Mouse (Mus musculus) liver, embryonic 12.5 days (tissue): ENCODE results near the gene Wbp11. TPM values are rescaled to one million over a fixed set of nuclear protein-coding genes. Genes with fewer than 3 reads are reported as not detected.

ENCODE experiments used
- ATAC-seq: fragments of 200-750 bp; cut with Nextera tagmentation; 2 replicates; pipeline ENCODE4 v1.8.0; 2017; ENCODE audit warnings: moderate number of reproducible peaks, mild to moderate bottlenecking, moderate library complexity
- H3K27ac ChIP-seq: fragments of 300-500 bp; sonication (generic); 2 replicates; pipeline ENCODE4 v1.5.1; 2016; ENCODE audit warnings: mild to moderate bottlenecking
- H3K27me3 ChIP-seq: fragments of 300-500 bp; sonication (generic); replicated peaks from 2 replicates; pipeline ENCODE4 v1.6.1; 2016; ENCODE audit warnings: mild to moderate bottlenecking, moderate library complexity
- H3K36me3 ChIP-seq: fragments of 300-500 bp; sonication (generic); 2 replicates; pipeline ENCODE4 v1.6.1; 2016; ENCODE audit warnings: mild to moderate bottlenecking, moderate library complexity
- H3K4me1 ChIP-seq: fragments of 300-500 bp; sonication (generic); 2 replicates; pipeline ENCODE4 v1.6.1; 2016
- H3K4me2 ChIP-seq: fragments of 300-500 bp; sonication (generic); 2 replicates; pipeline ENCODE4 v1.6.1; 2016; ENCODE audit warnings: mild to moderate bottlenecking, moderate library complexity
- H3K4me3 ChIP-seq: fragments of 300-500 bp; sonication (generic); 2 replicates; pipeline ENCODE4 v1.5.1; 2016; ENCODE audit warnings: mild to moderate bottlenecking, moderate library complexity
- H3K9ac ChIP-seq: fragments of 300-500 bp; sonication (generic); 2 replicates; pipeline ENCODE4 v1.6.1; 2016; ENCODE audit warnings: mild to moderate bottlenecking, moderate library complexity
- H3K9me3 ChIP-seq: fragments of 300-500 bp; sonication (generic); replicated peaks from 2 replicates; pipeline ENCODE4 v1.6.1; 2016; ENCODE audit warnings: mild to moderate bottlenecking, moderate library complexity
- WGBS: fragments of 180-500 bp; shearing (Covaris S2); methylation state at CpG from one replicate; pipeline ENCODE4 v1.1.7; 2016; ENCODE audit not compliant: insufficient replicate concordance; 5-methylcytosine and 5-hydroxymethylcytosine counted together
- polyA plus RNA-seq: library from polyadenylated mRNA; unstranded; fragments of >200 nt; fragmentation: Nextera tagmentation; extraction: Ambion mirVana; gene quantifications from 2 replicates; pipeline ENCODE4 v1.2.1, GENCODE M21; 2016

Wbp11 gene
- 95.0 and 97.3 TPM in 2 replicates for polyA plus RNA-seq

DNA sequence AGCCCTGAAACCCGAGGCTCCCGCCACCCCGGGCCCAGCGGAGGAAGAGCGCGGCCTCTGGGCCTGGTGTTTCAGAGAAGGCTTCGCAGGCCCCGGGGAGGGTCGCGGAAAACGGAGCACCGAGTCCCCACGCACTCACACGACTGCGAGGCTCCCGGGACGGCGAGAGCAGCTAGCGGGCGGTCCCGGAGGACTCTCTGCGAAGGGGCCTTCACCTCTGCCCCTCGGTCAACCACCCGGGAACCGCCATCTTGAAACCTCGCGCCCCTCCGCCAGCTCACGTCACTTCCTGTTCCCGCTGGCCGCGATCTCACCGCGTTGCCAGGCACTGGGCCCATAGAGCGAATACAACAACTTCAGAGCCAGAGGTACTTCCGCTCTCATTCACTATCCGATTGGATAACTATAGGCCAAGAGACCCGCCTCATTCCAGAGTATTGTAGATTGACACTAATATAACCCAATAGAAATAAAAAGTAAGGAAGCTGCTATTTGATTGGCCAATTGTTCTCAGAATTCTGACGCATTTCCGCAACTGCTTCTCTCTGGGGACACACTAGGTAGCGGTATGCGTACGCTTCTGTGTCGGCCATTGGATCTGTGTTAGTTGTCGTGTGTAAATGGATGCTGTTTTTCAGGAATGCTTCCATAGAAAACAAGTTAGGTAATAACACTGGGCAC is at the start of gene Wbp11:
Gene Wbp11 (minus strand): TSS at position 353 of the 681 bp plus-strand sequence.
- peak within 1 kb of the TSS; percentile 87 for H3K27ac ChIP-seq
- WGBS, result under 1% methylated on average over 45 of the region's 45 CpGs
- H3K27me3 ChIP-seq, result 0 out of 2 replicates have a peak, but pooled peaks cover 3% of the 10 kb centered on the region
- ATAC-seq, result peak; percentile 100
- peaks cover 25% of the 10 kb centered on the region for H3K36me3 ChIP-seq
- no peaks in the 10 kb centered on the region for H3K9me3 ChIP-seq
- H3K4me3 ChIP-seq, result peak within 1 kb of the TSS; percentile 97
- peaks cover 16% of the 10 kb centered on the region for H3K4me1 ChIP-seq
- H3K4me2 ChIP-seq, result peak within 1 kb of the TSS; percentile 87
- H3K9ac ChIP-seq, result peak within 1 kb of the TSS; percentile 98

DNA sequence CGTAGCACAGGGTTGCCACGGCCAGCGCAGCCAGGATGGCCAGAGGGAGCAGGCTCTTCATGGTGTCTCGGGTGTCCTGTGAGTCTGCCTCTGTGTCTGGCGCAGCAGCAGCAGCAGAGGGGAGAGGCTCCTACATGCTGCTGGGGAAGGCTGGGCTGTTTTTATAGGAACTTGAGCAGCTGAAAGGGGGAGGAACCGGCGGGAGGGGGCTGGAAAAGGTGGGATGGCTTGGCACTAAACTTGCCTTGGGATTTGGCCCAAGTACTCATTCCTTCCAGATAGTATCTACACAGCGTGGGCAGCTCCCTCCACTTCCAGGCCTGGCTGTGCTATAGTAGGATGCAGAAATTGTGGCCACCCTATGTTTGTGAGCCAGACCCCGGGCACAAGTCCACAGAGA is 47.6 kb upstream of the Wbp11 start, which contains the start of gene Mgp:
Gene Mgp (minus strand): TSS at position 154 of the 400 bp plus-strand sequence.
- Histone ChIP-seq H3K9me3 (no peaks in the 10 kb centered on the region), H3K36me3 (no peaks in the 10 kb centered on the region), H3K4me1 (no peaks in the 10 kb centered on the region), H3K4me2 (no peak within 1 kb of the TSS), H3K27ac (no peak within 1 kb of the TSS), H3K27me3 (no peaks in the 10 kb centered on the region), H3K4me3 (no peak within 1 kb of the TSS), H3K9ac (no peak within 1 kb of the TSS)
- 49% methylated on average over 9 of the region's 9 CpGs for WGBS
- no peak for ATAC-seq

DNA sequence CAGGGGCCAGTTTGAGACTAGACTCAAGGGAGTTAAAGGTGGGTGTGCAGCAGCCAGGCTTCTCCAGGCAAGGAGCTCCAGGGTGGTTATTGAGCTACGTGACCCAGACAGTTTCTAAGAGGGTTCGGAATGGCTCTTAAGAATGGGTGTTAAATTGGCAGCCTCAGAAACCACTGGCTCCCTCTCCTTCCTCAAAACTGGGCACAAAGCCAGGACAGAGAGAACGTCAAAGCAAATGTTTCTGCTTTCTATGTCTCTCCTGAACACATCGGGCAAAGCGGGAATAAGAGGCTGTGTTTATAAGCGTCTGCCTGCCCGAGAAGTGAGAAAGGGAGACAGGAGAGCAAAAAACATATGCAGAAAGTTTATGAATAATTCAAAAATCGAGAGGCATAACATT is 46.6 kb upstream of the Wbp11 start:
- no peaks in the 10 kb centered on the region for H3K27me3 ChIP-seq
- H3K4me1 ChIP-seq, result no peaks in the 10 kb centered on the region
- H3K27ac ChIP-seq, result no peak overlapping the region
- no peak overlapping the region for H3K9ac ChIP-seq
- no peak for ATAC-seq
- no peak overlapping the region for H3K4me2 ChIP-seq
- no peaks in the 10 kb centered on the region for H3K9me3 ChIP-seq
- WGBS, result 58% methylated on average over 8 of the region's 8 CpGs
- no peaks in the 10 kb centered on the region for H3K36me3 ChIP-seq
- no peak overlapping the region for H3K4me3 ChIP-seq

DNA sequence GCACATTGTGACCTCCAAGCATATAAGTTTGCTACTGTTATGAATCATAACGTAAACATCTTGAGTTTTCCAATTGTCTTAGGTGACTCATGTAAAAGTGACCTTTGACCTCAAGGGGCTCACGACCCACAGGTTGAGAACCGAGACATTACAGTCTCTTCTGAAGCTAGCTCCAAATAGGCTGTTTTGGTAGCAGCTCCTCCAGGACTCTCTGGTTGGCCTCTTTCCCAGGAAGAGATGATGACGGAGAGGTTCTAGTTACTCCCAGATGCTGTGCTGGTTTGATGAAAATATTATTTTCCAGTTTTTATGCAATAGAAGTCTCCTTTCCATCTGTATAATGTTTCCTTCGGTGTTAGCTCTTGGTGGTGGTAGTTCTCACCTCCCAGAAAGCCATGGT is 40.9 kb upstream of the Wbp11 start:
- 69% methylated on average over 5 of the region's 5 CpGs for WGBS
- H3K27me3 ChIP-seq, result no peaks in the 10 kb centered on the region
- H3K27ac ChIP-seq, result no peak overlapping the region
- no peak overlapping the region for H3K4me3 ChIP-seq
- H3K9me3 ChIP-seq, result no peaks in the 10 kb centered on the region
- no peak overlapping the region for H3K4me2 ChIP-seq
- no peaks in the 10 kb centered on the region for H3K36me3 ChIP-seq
- H3K9ac ChIP-seq, result no peak overlapping the region
- H3K4me1 ChIP-seq, result peaks cover 9% of the 10 kb centered on the region
- no peak for ATAC-seq

DNA sequence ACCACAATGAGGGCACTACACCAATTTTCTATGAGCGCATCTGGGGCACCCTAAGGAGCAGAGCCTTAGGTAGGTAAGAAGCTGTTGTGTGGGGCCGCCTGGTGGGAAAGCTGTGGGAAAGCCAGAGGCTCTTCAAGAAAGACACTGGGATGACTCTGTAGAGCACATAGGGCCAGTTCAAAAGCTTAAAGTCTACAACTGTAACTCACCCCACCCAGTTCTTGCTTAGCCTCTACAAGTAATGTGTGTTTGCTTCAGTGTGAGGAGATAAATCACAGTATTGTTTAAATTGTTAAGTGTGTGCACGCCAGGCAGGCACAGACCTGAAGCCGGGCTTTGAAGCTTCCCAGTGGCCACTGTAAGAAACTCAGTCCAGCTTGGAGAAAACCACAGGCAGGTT is 38.1 kb upstream of the Wbp11 start:
- H3K4me3 ChIP-seq, result no peak overlapping the region
- no peak overlapping the region for H3K27ac ChIP-seq
- WGBS, result 72% methylated on average over 4 of the region's 4 CpGs

DNA sequence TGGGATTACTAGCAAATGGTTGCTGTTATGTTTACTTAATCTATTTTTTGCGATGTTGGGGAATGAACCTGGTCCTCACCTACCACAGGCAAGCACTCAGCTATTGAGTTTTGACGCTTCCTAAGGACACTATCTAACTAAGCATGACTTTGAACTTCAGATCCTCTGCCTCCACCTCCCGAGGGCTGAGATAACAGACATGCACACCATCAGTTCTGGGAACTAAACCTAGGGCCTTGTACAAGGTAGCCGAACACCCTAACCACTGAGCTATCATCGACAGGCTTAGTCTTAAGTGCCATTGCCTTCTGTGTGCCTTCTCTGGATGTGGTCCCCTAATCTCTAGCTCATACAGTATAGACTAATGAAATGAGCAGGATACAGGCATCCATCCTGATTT is 37.3 kb upstream of the Wbp11 start:
- H3K9me3 ChIP-seq, result no peaks in the 10 kb centered on the region
- H3K36me3 ChIP-seq, result no peaks in the 10 kb centered on the region
- H3K27me3 ChIP-seq, result no peaks in the 10 kb centered on the region
- H3K9ac ChIP-seq, result no peak overlapping the region
- peak; percentile 85 for ATAC-seq
- no peak overlapping the region for H3K4me2 ChIP-seq
- no peak overlapping the region for H3K27ac ChIP-seq
- peaks cover 19% of the 10 kb centered on the region for H3K4me1 ChIP-seq
- 50% methylated on average over 5 of the region's 5 CpGs for WGBS
- H3K4me3 ChIP-seq, result no peak overlapping the region

More for the DNA sequence above, 38.1 kb upstream of the Wbp11 start:
- Histone ChIP-seq H3K4me2 (no peak overlapping the region), H3K27me3 (no peaks in the 10 kb centered on the region), H3K9me3 (no peaks in the 10 kb centered on the region), H3K36me3 (no peaks in the 10 kb centered on the region), H3K9ac (no peak overlapping the region), H3K4me1 (peaks cover 12% of the 10 kb centered on the region)
- ATAC-seq, result no peak

DNA sequence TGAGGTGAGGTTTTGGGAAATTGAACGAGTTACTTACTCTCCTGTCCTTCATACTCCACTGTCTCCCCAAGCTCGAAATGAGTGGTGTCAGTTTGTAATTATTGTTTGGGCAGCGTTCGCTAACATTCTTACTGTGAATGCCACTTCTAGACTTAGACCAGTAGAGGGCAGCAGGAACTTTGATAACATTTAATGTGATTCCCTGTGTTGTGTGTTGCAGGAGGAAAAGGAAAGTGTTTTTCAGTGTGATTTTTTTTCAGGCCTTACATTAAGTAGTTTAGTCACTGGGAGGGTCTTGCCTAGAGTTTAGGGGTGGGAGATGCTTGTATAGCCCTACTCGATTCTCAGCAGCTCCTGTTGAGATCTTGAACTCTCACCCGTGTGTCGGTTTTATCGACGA is 33.0 kb upstream of the Wbp11 start:
- Histone ChIP-seq H3K9me3 (no peaks in the 10 kb centered on the region), H3K4me1 (peaks cover 50% of the 10 kb centered on the region), H3K27me3 (no peaks in the 10 kb centered on the region), H3K9ac (no peak overlapping the region), H3K36me3 (no peaks in the 10 kb centered on the region; the same call in 1 of the 2 replicates), H3K27ac (peak overlapping the region; percentile 98), H3K4me3 (no peak overlapping the region), H3K4me2 (no peak overlapping the region)
- ATAC-seq, result no peak
- 44% methylated on average over 9 of the region's 9 CpGs for WGBS

DNA sequence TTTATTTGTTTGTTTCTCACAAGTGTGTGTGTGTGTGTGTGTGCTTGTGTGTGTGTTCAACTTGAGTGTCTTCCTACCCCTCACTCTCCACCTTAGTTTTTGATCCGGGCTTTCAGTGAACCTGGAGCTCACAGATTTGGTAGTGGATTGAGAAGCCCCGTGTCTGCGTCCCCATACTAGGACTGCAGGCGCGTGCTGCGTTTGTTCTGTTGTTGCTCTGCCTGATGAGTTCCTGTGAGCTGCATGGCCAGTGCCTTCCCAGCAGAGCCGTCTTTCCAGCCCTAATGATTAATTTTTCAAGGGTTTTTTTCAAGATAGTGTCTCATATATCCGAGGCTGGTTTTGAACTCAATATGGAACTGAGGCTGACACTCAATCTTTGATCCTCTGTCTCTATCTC is 30.4 kb upstream of the Wbp11 start:
- 33% methylated on average over 8 of the region's 8 CpGs for WGBS
- Histone ChIP-seq H3K4me3 (peak overlapping the region; percentile 73), H3K4me2 (peak overlapping the region; percentile 70), H3K27me3 (no peaks in the 10 kb centered on the region), H3K4me1 (peaks cover 67% of the 10 kb centered on the region), H3K27ac (peak overlapping the region; percentile 98), H3K9ac (peak overlapping the region; percentile 66), H3K9me3 (no peaks in the 10 kb centered on the region), H3K36me3 (peaks cover 18% of the 10 kb centered on the region)
- ATAC-seq, result no peak

DNA sequence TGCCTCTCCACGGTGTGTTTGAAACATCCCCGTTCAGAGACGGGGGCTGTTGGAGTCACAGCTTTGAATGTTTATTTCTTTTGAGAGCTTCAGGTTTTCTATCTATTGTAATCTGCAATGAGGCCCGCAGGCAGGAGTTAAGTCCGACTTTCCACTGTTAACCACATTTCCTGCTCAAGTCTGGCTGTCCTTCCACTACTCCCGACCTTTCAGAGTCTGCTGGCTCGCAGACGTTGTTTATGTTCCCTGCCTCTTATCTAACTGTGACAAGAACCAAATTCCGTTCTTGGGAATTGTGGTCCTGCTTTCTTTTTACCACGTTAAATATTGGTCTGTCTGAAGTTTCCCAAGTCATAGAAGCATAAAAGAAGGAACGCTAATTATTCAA is 29.8 kb upstream of the Wbp11 start:
- Histone ChIP-seq H3K4me1 (peaks cover 73% of the 10 kb centered on the region), H3K4me2 (peak overlapping the region; percentile 70), H3K36me3 (peaks cover 23% of the 10 kb centered on the region)

DNA sequence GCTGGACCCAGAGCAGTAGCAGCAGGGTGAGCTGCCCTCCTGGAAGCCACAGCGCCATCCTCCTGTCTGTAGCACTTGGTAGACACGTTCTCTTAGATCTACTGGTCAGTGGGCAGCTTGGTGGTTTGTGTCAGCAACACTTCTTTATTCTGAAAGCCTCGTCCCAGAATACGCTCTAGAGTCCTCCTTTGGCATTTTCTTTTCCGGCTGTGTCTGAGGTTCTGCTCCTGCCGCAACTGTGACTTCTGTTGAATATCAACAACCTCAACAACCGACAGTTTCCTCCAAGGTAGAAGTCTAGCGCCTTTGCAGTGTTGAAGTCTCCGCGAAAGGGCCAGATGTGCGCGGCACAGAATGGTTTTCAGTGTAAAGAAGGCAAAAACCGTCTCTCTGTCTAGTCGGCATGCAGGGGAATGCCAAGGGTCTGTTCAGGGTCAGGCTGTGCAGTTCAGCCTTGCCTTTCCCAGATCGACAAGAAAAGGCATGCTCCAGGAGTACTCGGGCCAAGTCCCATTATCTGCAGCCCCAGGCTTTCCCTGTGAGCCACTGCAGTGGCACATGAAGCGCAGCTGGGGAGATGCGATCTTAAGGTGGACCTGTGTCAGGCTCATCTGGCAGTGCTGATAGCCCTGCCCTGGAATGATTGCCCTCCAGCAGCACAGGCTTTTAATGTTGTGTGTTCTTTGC is 29.3 kb upstream of the Wbp11 start, which contains the start of gene Art4:
Gene Art4 (minus strand): TSS at position 548 of the 687 bp plus-strand sequence.
- H3K4me2 ChIP-seq, result peak within 1 kb of the TSS; percentile 70
- H3K27ac ChIP-seq, result peak within 1 kb of the TSS; percentile 98
- peaks cover 78% of the 10 kb centered on the region for H3K4me1 ChIP-seq
- no peaks in the 10 kb centered on the region for H3K9me3 ChIP-seq
- H3K27me3 ChIP-seq, result no peaks in the 10 kb centered on the region
- peak within 1 kb of the TSS; percentile 83 for H3K9ac ChIP-seq
- H3K4me3 ChIP-seq, result peak within 1 kb of the TSS; percentile 73
- ATAC-seq, result peak; percentile 98
- WGBS, result 8% methylated on average over 18 of the region's 18 CpGs
- peaks cover 29% of the 10 kb centered on the region for H3K36me3 ChIP-seq

More for the DNA sequence above, 29.8 kb upstream of the Wbp11 start:
- ATAC-seq, result peak; percentile 74
- H3K27me3 ChIP-seq, result no peaks in the 10 kb centered on the region
- H3K9ac ChIP-seq, result peak overlapping the region; percentile 66
- H3K27ac ChIP-seq, result peak overlapping the region; percentile 98
- H3K9me3 ChIP-seq, result no peaks in the 10 kb centered on the region
- peak overlapping the region; percentile 73 for H3K4me3 ChIP-seq
- 2% methylated on average over 11 of the region's 11 CpGs for WGBS

DNA sequence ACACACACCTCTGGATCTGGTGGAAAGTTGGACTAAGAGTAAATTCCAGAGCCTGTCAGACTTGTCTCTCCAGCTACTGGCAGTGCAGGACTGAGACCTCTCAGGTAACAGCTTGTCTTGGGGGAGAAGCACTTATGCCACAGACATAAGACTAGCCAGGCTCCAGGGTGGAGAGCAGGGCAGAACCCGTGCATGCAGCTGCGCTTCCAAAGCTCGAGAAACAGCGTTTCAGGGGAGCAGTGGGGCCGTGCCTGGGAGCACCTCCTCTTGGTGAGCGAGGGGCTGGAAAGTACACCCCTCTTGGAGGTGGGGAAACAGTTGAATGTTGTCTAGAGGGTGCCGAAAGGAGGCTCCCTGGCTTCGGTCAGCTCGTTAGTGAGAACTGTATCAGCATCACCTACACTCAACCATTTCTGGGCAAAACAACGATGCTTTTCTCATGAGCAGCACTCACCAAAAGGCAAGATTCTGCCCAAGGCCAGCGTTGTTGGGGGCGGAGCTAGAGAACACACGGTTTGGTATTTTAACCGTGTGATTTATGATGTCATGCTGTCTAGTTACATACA is 28.1 kb upstream of the Wbp11 start:
- 21% methylated on average over 14 of the region's 14 CpGs for WGBS
- Histone ChIP-seq H3K27me3 (no peaks in the 10 kb centered on the region), H3K27ac (peak overlapping the region; percentile 98), H3K4me1 (peaks cover 87% of the 10 kb centered on the region), H3K36me3 (peaks cover 40% of the 10 kb centered on the region), H3K9ac (peak overlapping the region; percentile 83), H3K9me3 (no peaks in the 10 kb centered on the region), H3K4me3 (peak overlapping the region; percentile 73), H3K4me2 (peak overlapping the region; percentile 70)
- peak; percentile 25; the same call in 1 of the 2 replicates for ATAC-seq

DNA sequence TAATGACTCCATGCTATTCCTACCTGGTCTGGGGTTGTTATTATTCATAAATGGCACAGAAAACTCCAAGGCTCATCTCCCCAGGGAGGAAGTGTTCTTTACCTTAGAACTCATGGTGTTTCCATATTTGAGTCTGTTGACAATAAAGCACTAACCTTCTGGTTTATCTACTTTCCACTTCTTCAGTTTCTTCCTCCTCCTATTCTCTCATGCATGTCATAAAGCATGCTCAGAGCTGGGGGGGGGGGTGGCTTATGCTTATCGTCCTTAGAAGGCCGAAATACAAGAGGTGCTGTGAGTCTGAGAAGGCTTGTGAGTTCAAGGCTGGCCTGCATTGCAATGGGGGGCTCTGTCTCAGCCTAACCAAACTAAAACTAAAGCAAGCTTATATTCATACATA is 27.1 kb upstream of the Wbp11 start:
- H3K4me3 ChIP-seq, result peak overlapping the region; percentile 73
- H3K36me3 ChIP-seq, result peaks cover 50% of the 10 kb centered on the region
- WGBS, result 34% methylated on average over 2 of the region's 2 CpGs
- peak overlapping the region; percentile 70 for H3K4me2 ChIP-seq
- peak overlapping the region; percentile 83 for H3K9ac ChIP-seq
- H3K9me3 ChIP-seq, result no peaks in the 10 kb centered on the region
- H3K27me3 ChIP-seq, result no peaks in the 10 kb centered on the region
- peaks cover 87% of the 10 kb centered on the region for H3K4me1 ChIP-seq
- ATAC-seq, result no peak
- peak overlapping the region; percentile 98 for H3K27ac ChIP-seq
